Mouse (Mus musculus) lung, adult 10 weeks (tissue): ENCODE data around the gene Olah. TPM values are rescaled to one million over a fixed set of nuclear protein-coding genes. Genes with fewer than 3 reads are reported as not detected.

Experiments
- polyA plus RNA-seq: library from polyadenylated mRNA; stranded (reverse); fragments of 350-450 nt; fragmentation: Illumina TruSeq; extraction: RNeasy Lipid Tissue Mini Kit (QIAGEN cat#74804); gene quantifications from one replicate; pipeline ENCODE4 v1.2.3, GENCODE M21; 2014; ENCODE audit warnings: low read depth, low replicate concordance; ENCODE audit not compliant: insufficient read depth

The Olah gene
- polyA plus RNA-seq, result 0.15 TPM

GRCm38 (mm10) chr2:3397110-3397509 is at the start of gene Olah:
TSS of gene Olah (minus strand) at chr2:3397210.

DNA sequence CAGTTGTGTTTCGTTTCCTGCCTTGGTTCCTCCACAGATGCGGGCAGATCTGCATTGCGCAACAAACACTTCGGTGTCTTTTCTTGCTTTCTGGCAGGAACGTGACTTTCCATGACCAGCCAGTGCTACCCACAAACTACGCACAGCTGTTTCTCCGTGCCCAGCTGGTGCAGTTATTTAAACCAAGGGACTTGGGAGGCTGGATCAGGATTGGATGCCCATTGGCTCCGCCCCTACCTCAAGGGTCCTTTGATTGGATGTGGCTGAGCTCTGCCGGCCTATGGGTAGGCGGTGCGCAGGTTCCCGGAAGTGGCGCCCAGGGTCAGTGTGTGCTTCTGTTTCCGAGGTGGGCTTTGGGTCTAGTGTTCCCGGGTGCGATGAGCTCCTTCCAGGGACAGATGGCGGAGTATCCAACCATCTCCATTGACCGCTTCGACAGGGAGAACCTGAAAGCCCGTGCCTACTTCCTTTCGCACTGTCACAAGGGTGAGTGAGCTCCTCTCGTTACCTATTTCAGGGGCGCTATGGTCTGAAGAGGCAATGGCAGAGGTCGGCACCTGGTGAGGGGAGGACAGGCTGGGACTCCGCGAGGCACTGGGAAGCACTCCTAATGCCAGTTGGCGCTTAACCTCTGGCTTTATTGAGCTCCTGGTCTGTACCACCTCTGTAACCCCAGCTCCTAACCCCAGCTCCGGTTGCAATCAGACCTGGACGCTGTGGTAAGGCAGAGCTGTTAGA is 27.0 kb upstream of the Olah start, which contains the start of gene Dclre1c:
Dclre1c (plus strand) TSS at position 291 of the 738 bp plus-strand sequence.

GRCm38 (mm10) chr2:3422548-3422947 is 25.5 kb upstream of the Olah start, which contains the start of gene Meig1:
TSS of gene Meig1 (minus strand) at chr2:3422648.

DNA sequence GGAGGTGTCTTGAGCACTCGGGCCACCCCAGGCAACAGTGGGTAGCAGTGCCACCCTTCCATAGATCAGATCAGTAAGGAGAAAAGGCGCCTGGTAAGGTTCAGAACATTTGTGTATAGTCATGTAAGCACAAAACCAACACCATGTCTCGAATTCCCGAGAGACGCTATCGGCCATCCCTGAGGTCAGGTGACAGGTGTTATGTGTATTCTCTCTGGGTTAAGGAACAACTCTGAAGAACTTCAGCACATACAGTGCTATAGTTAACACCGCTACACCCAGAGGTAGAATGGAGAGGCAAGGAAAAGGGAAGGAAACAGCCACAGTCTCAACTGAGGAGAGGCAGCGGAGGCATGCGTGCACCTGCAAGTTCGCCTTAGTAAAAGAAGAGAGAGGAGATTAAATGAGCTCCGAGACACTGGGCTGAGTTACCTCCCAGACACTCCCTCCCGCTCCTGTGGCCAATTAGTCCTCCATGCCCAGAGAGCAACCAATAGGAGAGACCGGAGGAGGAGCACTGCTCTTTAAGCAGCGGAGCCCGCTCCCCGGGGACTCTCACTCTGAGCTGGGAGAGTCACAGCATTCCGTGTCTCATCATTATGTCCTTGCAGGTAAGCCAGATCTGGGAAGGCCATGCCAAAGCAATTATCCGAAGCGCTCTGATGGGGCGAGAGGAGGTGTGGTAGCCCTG is 61.3 kb downstream of the Olah start, which contains the start of gene Acbd7:
Acbd7 (plus strand) TSS at position 558 of the 691 bp plus-strand sequence.

DNA sequence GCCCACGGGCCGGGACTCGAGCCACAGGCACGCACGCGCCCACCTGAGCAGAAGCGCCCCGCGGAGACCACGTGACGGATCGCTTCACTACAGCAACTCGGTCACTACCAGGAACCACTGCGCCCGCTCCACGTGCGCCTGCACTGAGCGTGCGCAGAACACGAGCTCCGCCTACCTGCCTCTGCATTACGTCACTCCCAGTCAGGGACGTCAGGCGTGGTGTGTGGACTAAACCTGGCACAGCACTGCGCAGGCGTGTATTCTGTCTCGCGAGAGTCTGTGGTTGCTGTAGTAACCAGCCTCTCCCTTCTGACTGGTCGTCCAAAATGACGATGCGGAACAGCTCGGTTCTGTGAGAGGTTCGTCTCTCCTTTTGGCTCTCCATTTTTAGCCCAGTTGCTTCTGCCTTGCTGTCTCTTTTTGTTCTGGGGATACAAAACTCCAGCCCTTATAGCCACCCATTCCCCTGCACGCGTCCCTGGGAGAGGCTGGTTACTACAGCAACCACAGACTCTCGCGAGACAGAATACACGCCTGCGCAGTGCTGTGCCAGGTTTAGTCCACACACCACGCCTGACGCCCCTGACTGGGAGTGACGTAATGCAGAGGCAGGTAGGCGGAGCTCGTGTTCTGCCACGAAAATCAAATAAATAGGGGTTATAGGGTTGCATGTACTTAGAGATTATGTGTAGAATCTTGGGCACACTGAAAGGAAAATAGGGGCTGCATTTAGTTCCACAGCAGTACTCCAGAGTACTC is 64.3 kb downstream of the Olah start, which contains the start of gene Rpp38:
Rpp38 (minus strand) TSS at position 160 of the 759 bp plus-strand sequence.

Other genes with a start within 250 kb of the Olah start
- gene Nmt2, start 113.0 kb downstream of the Olah start, polyA plus RNA-seq, result 9.9 TPM
- 5.6 TPM for gene Rpp38, start 64.6 kb downstream of the Olah start, polyA plus RNA-seq
- 1.2 TPM for gene Acbd7, start 61.0 kb downstream of the Olah start, polyA plus RNA-seq
- 18.0 TPM for gene Meig1, start 25.4 kb upstream of the Olah start, polyA plus RNA-seq
- gene Dclre1c, start 26.9 kb upstream of the Olah start, polyA plus RNA-seq, result 2.2 TPM
- 0.90 TPM for gene Suv39h2, start 77.8 kb upstream of the Olah start, polyA plus RNA-seq
- gene Gm45902, start 115.6 kb upstream of the Olah start, polyA plus RNA-seq, result 0.71 TPM
- gene Hspa14, start 115.6 kb upstream of the Olah start, polyA plus RNA-seq, result 27.9 TPM
- gene Cdnf, start 115.8 kb upstream of the Olah start, polyA plus RNA-seq, result 1.0 TPM
- 29.2 TPM for gene Fam107b, start 173.3 kb upstream of the Olah start, polyA plus RNA-seq